ENCODE assay signal across 8 mouse cellular contexts in the genomic region with DNA sequence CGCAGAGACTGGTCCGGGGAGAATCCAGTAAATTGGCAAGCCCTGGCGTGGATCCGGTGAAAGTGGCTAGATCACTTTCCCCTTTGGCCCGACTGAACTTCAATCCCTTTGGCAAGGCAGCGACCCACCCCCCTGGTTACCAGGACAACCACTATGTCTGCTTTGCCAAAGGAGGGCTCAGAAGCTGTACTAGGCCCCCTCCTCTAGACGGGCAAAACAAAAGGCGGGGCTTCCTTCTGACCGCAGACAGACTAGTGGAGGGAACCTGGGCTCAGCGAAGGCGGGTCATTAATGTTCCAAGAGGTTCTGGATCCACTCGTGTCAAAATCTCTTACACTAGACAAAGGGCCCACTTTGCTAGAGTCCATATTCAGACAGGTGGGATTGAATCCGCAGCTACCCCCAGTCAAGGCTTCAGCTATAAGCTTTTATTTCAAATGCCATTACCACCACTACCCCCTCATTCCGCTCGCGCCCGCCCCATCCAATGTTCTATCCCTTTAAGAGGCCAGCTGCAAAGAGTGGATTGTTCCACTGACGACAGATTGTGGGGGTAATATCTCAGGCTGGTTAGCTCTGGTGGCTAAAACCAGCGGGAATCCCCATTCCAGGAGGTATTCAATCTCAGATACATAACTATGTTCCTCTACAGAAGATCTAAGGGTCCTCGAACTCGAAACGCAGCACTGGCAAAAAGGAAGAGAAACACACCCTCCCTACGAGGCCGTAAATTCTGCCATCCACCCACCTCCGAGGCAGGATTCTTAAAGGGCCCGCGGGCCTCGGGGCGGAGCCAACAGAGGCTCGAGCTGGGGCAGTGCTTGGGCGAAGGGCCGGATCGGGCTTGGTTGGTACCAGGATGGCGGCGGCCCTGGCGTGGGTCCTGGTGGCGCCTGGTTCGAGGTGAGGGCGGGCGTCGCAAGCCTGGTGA. TPM values are rescaled to one million over a fixed set of nuclear protein-coding genes. Genes with fewer than 3 reads are reported as not detected.
DNase-seq lines count a peak whose midpoint lies in the region; ATAC-seq lines count a peak whose summit lies in the region.

No protein-coding gene starts in this region.

- H3K36me3 ChIP-seq in heart, embryonic 14.5 days (ENCODE audit: control insufficient read depth, insufficient read depth, low read length): peaks cover 62% of the 10 kb centered on the region
- peaks cover 40% of the 10 kb centered on the region for H3K36me3 ChIP-seq in liver, embryonic 15.5 days (replicated peaks)
- peaks cover 16% of the 10 kb centered on the region for H3K36me3 ChIP-seq in neural tube, embryonic 11.5 days (ENCODE audit: control insufficient read depth, insufficient read depth, low read length)
- H3K36me3 ChIP-seq in stomach, embryonic 15.5 days: peaks cover 25% of the 10 kb centered on the region

- no peaks in the 10 kb centered on the region for H3K9me3 ChIP-seq in heart, embryonic 14.5 days (ENCODE audit: control insufficient read depth, low read length)
- H3K9me3 ChIP-seq in liver, embryonic 15.5 days (replicated peaks): no peaks in the 10 kb centered on the region
- H3K9me3 ChIP-seq in neural tube, embryonic 11.5 days (ENCODE audit: control insufficient read depth, low read length): no peaks in the 10 kb centered on the region
- no peaks in the 10 kb centered on the region for H3K9me3 ChIP-seq in stomach, embryonic 15.5 days

- H3K27ac ChIP-seq in heart, embryonic 14.5 days (replicated peaks in 1 of 2; ENCODE audit: control insufficient read depth in 1 of 2, insufficient read depth in 1 of 2, low read depth in 2 of 2, low read length in 2 of 2): peak overlapping the region; percentile 87 to 92
- peak overlapping the region; percentile 96 for H3K27ac ChIP-seq in liver, embryonic 15.5 days (replicated peaks)
- H3K27ac ChIP-seq in neural tube, embryonic 11.5 days (ENCODE audit: low read depth, low read length): peak overlapping the region; percentile 54
- peak overlapping the region; percentile 91 for H3K27ac ChIP-seq in stomach, embryonic 15.5 days

- H3K9ac ChIP-seq in heart, embryonic 14.5 days (ENCODE audit: low read length): peak overlapping the region; percentile 92
- H3K9ac ChIP-seq in liver, embryonic 15.5 days: peak overlapping the region; percentile 81
- H3K9ac ChIP-seq in neural tube, embryonic 11.5 days (ENCODE audit: low read length): peak overlapping the region; percentile 79
- peak overlapping the region; percentile 78 for H3K9ac ChIP-seq in stomach, embryonic 15.5 days

- no peaks in the 10 kb centered on the region for H3K27me3 ChIP-seq in heart, embryonic 14.5 days (ENCODE audit: control insufficient read depth, insufficient read depth, low read length)
- H3K27me3 ChIP-seq in liver, embryonic 15.5 days: no peaks in the 10 kb centered on the region
- no peaks in the 10 kb centered on the region for H3K27me3 ChIP-seq in neural tube, embryonic 11.5 days (ENCODE audit: control insufficient read depth, insufficient read depth, low read length)
- no peaks in the 10 kb centered on the region for H3K27me3 ChIP-seq in stomach, embryonic 15.5 days (replicated peaks)

- peaks cover 38 to 60% of the 10 kb centered on the region in 2 experiments for H3K4me1 ChIP-seq in heart, embryonic 14.5 days (ENCODE audit: control insufficient read depth in 2 of 2, insufficient read depth in 2 of 2, low read length in 2 of 2)
- peaks cover 92% of the 10 kb centered on the region for H3K4me1 ChIP-seq in liver, embryonic 15.5 days (replicated peaks)
- H3K4me1 ChIP-seq in neural tube, embryonic 11.5 days (ENCODE audit: control insufficient read depth, insufficient read depth, low read length): peaks cover 31% of the 10 kb centered on the region
- H3K4me1 ChIP-seq in stomach, embryonic 15.5 days: peaks cover 57% of the 10 kb centered on the region

- under 1% methylated on average over 41 of the region's 41 CpGs for WGBS in heart, embryonic 14.5 days
- 1% methylated on average over 41 of the region's 41 CpGs for WGBS in liver, embryonic 15.5 days (ENCODE audit: insufficient replicate concordance)
- under 1% methylated on average over 41 of the region's 41 CpGs for WGBS in neural tube, embryonic 11.5 days
- under 1% methylated on average over 41 of the region's 41 CpGs for WGBS in stomach, embryonic 15.5 days

- H3K4me3 ChIP-seq in heart, embryonic 14.5 days (ENCODE audit: control insufficient read depth in 1 of 2, insufficient read depth in 1 of 2, low read depth in 1 of 2, low read length in 2 of 2): peak overlapping the region; percentile 77 to 88
- peak overlapping the region; percentile 80 for H3K4me3 ChIP-seq in liver, embryonic 15.5 days (replicated peaks)
- H3K4me3 ChIP-seq in neural tube, embryonic 11.5 days (ENCODE audit: low read depth, low read length): peak overlapping the region; percentile 76
- H3K4me3 ChIP-seq in stomach, embryonic 15.5 days (replicated peaks): peak overlapping the region; percentile 85

- peak; percentile 83 for DNase-seq in c-Kit-negative CD71-positive TER-119-positive erythroid progenitor cells, embryonic 14.5 days (ENCODE audit: low read depth, low spot score)
- DNase-seq in kidney, postnatal 10 days: peak; percentile 92
- DNase-seq in neural tube, embryonic 11.5 days (ENCODE audit: low spot score): peak; percentile 93

- peak overlapping the region; percentile 97 for H3K4me2 ChIP-seq in heart, embryonic 14.5 days (ENCODE audit: low read length)
- H3K4me2 ChIP-seq in liver, embryonic 15.5 days: peak overlapping the region; percentile 89
- H3K4me2 ChIP-seq in neural tube, embryonic 11.5 days (ENCODE audit: low read depth): peak overlapping the region; percentile 74
- peak overlapping the region; percentile 74 for H3K4me2 ChIP-seq in stomach, embryonic 15.5 days

- peak; percentile 92 for ATAC-seq in CD4-positive, CD25-positive, alpha-beta regulatory T cell, adult 4 months
- ATAC-seq in erythroid progenitor cell, adult 5-6 weeks (replicated peaks; ENCODE audit: low FRiP score, poor library complexity, severe bottlenecking): peak; percentile 76
- peak; percentile 72 for ATAC-seq in heart, embryonic 14.5 days (ENCODE audit: insufficient number of reproducible peaks, insufficient read depth, low FRiP score, low read depth)
- peak; percentile 76 for ATAC-seq in liver, embryonic 15.5 days (ENCODE audit: insufficient read depth)
- peak; percentile 83 for ATAC-seq in neural tube, embryonic 11.5 days (ENCODE audit: insufficient read depth, low FRiP score, low TSS enrichment)
- peak; percentile 79 for ATAC-seq in stomach, embryonic 15.5 days (ENCODE audit: insufficient read depth, low FRiP score, low read depth)

RNA-seq across cellular contexts. Expression of gene Hyal2, which starts 0.9 kb away (rescaled TPM):
- polyA plus RNA-seq in CD4-positive, CD25-positive, alpha-beta regulatory T cell, adult 4 months (2017; shearing (Covaris generic)): 10 to 100 TPM; 11.0 to 11.7 TPM
- total RNA-seq in erythroid progenitor cell, adult 5-6 weeks (2015; ENCODE audit: low replicate concordance): 2.5 and 6.5 TPM in 2 replicates
- 0.30 and 4.5 TPM in 2 replicates for total RNA-seq in erythroid progenitor cell, adult 5-6 weeks (2017; ENCODE audit: low replicate concordance)
- polyA plus RNA-seq in heart, embryonic 14.5 days (2014; fragmentation: Nextera tagmentation; extraction: Ambion mirVana): 94.1 and 103 TPM in 2 replicates
- polyA plus RNA-seq in liver, embryonic 15.5 days (2015; fragmentation: Nextera tagmentation; extraction: Ambion mirVana): 48.8 and 56.3 TPM in 2 replicates
- polyA plus RNA-seq in neural tube, embryonic 11.5 days (2014; fragmentation: Nextera tagmentation; extraction: Ambion mirVana): 124 and 128 TPM in 2 replicates
- polyA plus RNA-seq in stomach, embryonic 15.5 days (2015; fragmentation: Nextera tagmentation; extraction: Ambion mirVana): 84.2 and 85.4 TPM in 2 replicates

RNA-seq across cellular contexts. Expression of gene Tusc2, which starts 5.5 kb away (rescaled TPM):
- 1 to 10 TPM; 4.1 to 8.1 TPM for polyA plus RNA-seq in CD4-positive, CD25-positive, alpha-beta regulatory T cell, adult 4 months (2017; shearing (Covaris generic))
- 9.6 and 16.9 TPM in 2 replicates for total RNA-seq in erythroid progenitor cell, adult 5-6 weeks (2015; ENCODE audit: low replicate concordance)
- 8.9 and 19.1 TPM in 2 replicates for total RNA-seq in erythroid progenitor cell, adult 5-6 weeks (2017; ENCODE audit: low replicate concordance)
- 49.0 and 53.0 TPM in 2 replicates for polyA plus RNA-seq in heart, embryonic 14.5 days (2014; fragmentation: Nextera tagmentation; extraction: Ambion mirVana)
- polyA plus RNA-seq in liver, embryonic 15.5 days (2015; fragmentation: Nextera tagmentation; extraction: Ambion mirVana): 34.1 and 36.1 TPM in 2 replicates
- 91.0 and 93.0 TPM in 2 replicates for polyA plus RNA-seq in neural tube, embryonic 11.5 days (2014; fragmentation: Nextera tagmentation; extraction: Ambion mirVana)
- 42.6 and 46.1 TPM in 2 replicates for polyA plus RNA-seq in stomach, embryonic 15.5 days (2015; fragmentation: Nextera tagmentation; extraction: Ambion mirVana)

RNA-seq across cellular contexts. Expression of gene Hyal1, which starts 8.1 kb away (rescaled TPM):
- polyA plus RNA-seq in CD4-positive, CD25-positive, alpha-beta regulatory T cell, adult 4 months (2017; shearing (Covaris generic)): 1 to 10 TPM; 6.7 to 7.9 TPM
- total RNA-seq in erythroid progenitor cell, adult 5-6 weeks (2015; ENCODE audit: low replicate concordance): 7.1 and 12.6 TPM in 2 replicates
- 8.0 TPM in 1 of 2 replicates, not detected in the other for total RNA-seq in erythroid progenitor cell, adult 5-6 weeks (2017; ENCODE audit: low replicate concordance)
- 4.4 and 4.6 TPM in 2 replicates for polyA plus RNA-seq in heart, embryonic 14.5 days (2014; fragmentation: Nextera tagmentation; extraction: Ambion mirVana)
- polyA plus RNA-seq in liver, embryonic 15.5 days (2015; fragmentation: Nextera tagmentation; extraction: Ambion mirVana): 3.2 and 4.2 TPM in 2 replicates
- 3.3 and 4.0 TPM in 2 replicates for polyA plus RNA-seq in neural tube, embryonic 11.5 days (2014; fragmentation: Nextera tagmentation; extraction: Ambion mirVana)
- polyA plus RNA-seq in stomach, embryonic 15.5 days (2015; fragmentation: Nextera tagmentation; extraction: Ambion mirVana): 9.2 and 10.8 TPM in 2 replicates

RNA-seq across cellular contexts. Expression of gene Naa80, which starts 10.1 kb away (rescaled TPM):
- 10 to 100 TPM; 25.4 to 34.9 TPM for polyA plus RNA-seq in CD4-positive, CD25-positive, alpha-beta regulatory T cell, adult 4 months (2017; shearing (Covaris generic))
- 15.5 and 24.5 TPM in 2 replicates for total RNA-seq in erythroid progenitor cell, adult 5-6 weeks (2015; ENCODE audit: low replicate concordance)
- 12.3 and 17.7 TPM in 2 replicates for total RNA-seq in erythroid progenitor cell, adult 5-6 weeks (2017; ENCODE audit: low replicate concordance)
- polyA plus RNA-seq in heart, embryonic 14.5 days (2014; fragmentation: Nextera tagmentation; extraction: Ambion mirVana): 10.0 and 14.9 TPM in 2 replicates
- 12.3 and 12.8 TPM in 2 replicates for polyA plus RNA-seq in liver, embryonic 15.5 days (2015; fragmentation: Nextera tagmentation; extraction: Ambion mirVana)
- polyA plus RNA-seq in neural tube, embryonic 11.5 days (2014; fragmentation: Nextera tagmentation; extraction: Ambion mirVana): 15.1 and 15.5 TPM in 2 replicates
- 16.1 and 18.6 TPM in 2 replicates for polyA plus RNA-seq in stomach, embryonic 15.5 days (2015; fragmentation: Nextera tagmentation; extraction: Ambion mirVana)

RNA-seq across cellular contexts. Expression of gene Hyal3, which starts 12.0 kb away (rescaled TPM):
- 1 to 10 TPM in 1 of 2 experiments, under 1 TPM in 1; 0.90 to 1.4 TPM for polyA plus RNA-seq in CD4-positive, CD25-positive, alpha-beta regulatory T cell, adult 4 months (2017; shearing (Covaris generic))
- 4.2 and 8.6 TPM in 2 replicates for total RNA-seq in erythroid progenitor cell, adult 5-6 weeks (2015; ENCODE audit: low replicate concordance)
- 0.64 TPM in 1 of 2 replicates, not detected in the other for total RNA-seq in erythroid progenitor cell, adult 5-6 weeks (2017; ENCODE audit: low replicate concordance)
- polyA plus RNA-seq in heart, embryonic 14.5 days (2014; fragmentation: Nextera tagmentation; extraction: Ambion mirVana): 0.46 and 0.53 TPM in 2 replicates
- polyA plus RNA-seq in liver, embryonic 15.5 days (2015; fragmentation: Nextera tagmentation; extraction: Ambion mirVana): 0.64 TPM in 2 replicates
- 0.24 and 0.30 TPM in 2 replicates for polyA plus RNA-seq in neural tube, embryonic 11.5 days (2014; fragmentation: Nextera tagmentation; extraction: Ambion mirVana)
- 1.1 and 1.7 TPM in 2 replicates for polyA plus RNA-seq in stomach, embryonic 15.5 days (2015; fragmentation: Nextera tagmentation; extraction: Ambion mirVana)

Comparison
In these comparisons a context has a peak if more than half of its experiments do, and no peak if none do; other contexts are left out.
1. Peak in every context shown above with its lines: DNase-seq, ATAC-seq, H3K4me3 ChIP-seq and H3K27ac ChIP-seq.